Mouse (Mus musculus): Measurements from ENCODE around the gene Phb2. TPM values are rescaled to one million over a fixed set of nuclear protein-coding genes. Genes with fewer than 3 reads are reported as not detected.

The Phb2 gene
- total and polyA plus RNA-seq, 3 experiments, result 309 to 815 (median 706) TPM

GRCm38 (mm10) chr6:124759259-124759658, 47.1 kb downstream of the Phb2 start:
- peaks cover 2 to 32% of the 10 kb centered on the region in 2 experiments; a peak in 3 of 4 replicates for H3K4me1 ChIP-seq (ENCODE audit: control insufficient read depth in 1 of 2, insufficient read depth in 2 of 2, low read length in 2 of 2)
- peak overlapping the region; percentile 24; the same call in 1 of the 2 replicates for H3K27ac ChIP-seq (ENCODE audit: control insufficient read depth, low read depth, low read length)
- no peaks in the 10 kb centered on the region for H3K27me3 ChIP-seq (ENCODE audit: control insufficient read depth in 1 of 2, insufficient read depth in 2 of 2, low read length in 2 of 2)
- H3K36me3 ChIP-seq (ENCODE audit: control insufficient read depth in 1 of 2, insufficient read depth in 2 of 2, low read length in 2 of 2), result peaks cover 0 to 2% of the 10 kb centered on the region in 2 experiments; a peak in 1 of 4 replicates
- H3K9me3 ChIP-seq (replicated peaks; ENCODE audit: insufficient read depth, low read length), result no peaks in the 10 kb centered on the region
- peak overlapping the region; percentile 31 to 40; a peak in 3 of 4 replicates for H3K4me3 ChIP-seq (ENCODE audit: control insufficient read depth in 1 of 2, insufficient read depth in 1 of 2, low read depth in 2 of 2, low read length in 2 of 2)
- peak overlapping the region; percentile 71 for H3K9ac ChIP-seq (ENCODE audit: control insufficient read depth, low read depth, low read length, poor library complexity, severe bottlenecking)
- DNase-seq (ENCODE audit: low read depth, low spot score), result peak; percentile 94
- peaks cover 14% of the 10 kb centered on the region for H3K79me2 ChIP-seq (ENCODE audit: control insufficient read depth, insufficient read depth, low read length, poor library complexity)
- no peak for TF ChIP-seq E2F4 (IDR thresholded peaks at IDR 0.05; ENCODE audit: borderline replicate concordance, low read depth, low read length)
- TF ChIP-seq UBTF (IDR thresholded peaks at IDR 0.05; ENCODE audit: borderline replicate concordance, insufficient read depth, low read depth, low read length), result no peak
- 0 out of 2 replicates have a peak, but pooled peaks have one; percentile 26 for TF ChIP-seq TCF12 (IDR thresholded peaks at IDR 0.05; ENCODE audit: low read depth, low read length)
- TF ChIP-seq TAL1 (IDR thresholded peaks at IDR 0.05; ENCODE audit: low read length), result no peak
- TF ChIP-seq BHLHE40 (IDR thresholded peaks at IDR 0.05; ENCODE audit: borderline replicate concordance, low read depth, low read length), result no peak
- TF ChIP-seq MYC (IDR thresholded peaks at IDR 0.05; ENCODE audit: low read depth, low read length), result 0 out of 2 replicates have a peak, but pooled peaks have one; percentile 20
- no peak for TF ChIP-seq ZKSCAN1 (IDR thresholded peaks at IDR 0.05; ENCODE audit: low read depth, low read length)
- no peak for TF ChIP-seq MYB (IDR thresholded peaks at IDR 0.05; ENCODE audit: low read depth, low read length)
- no peak for TF ChIP-seq MAFK (IDR thresholded peaks at IDR 0.05; ENCODE audit: borderline replicate concordance, low read depth, low read length)
- no peak for TF ChIP-seq NRF1 (IDR thresholded peaks at IDR 0.05; ENCODE audit: insufficient read depth, low read depth, low read length, poor library complexity, severe bottlenecking)
- TF ChIP-seq MXI1 (IDR thresholded peaks at IDR 0.05; ENCODE audit: low read depth, low read length), result no peak
- no peak for TF ChIP-seq MAX (IDR thresholded peaks at IDR 0.05; ENCODE audit: low read length)
- peak; percentile 61; the same call in 1 of the 2 replicates for TF ChIP-seq MAZ (IDR thresholded peaks at IDR 0.05; ENCODE audit: low read depth, low read length)
- 0 out of 2 replicates have a peak, but pooled peaks have one; percentile 54 for TF ChIP-seq TBP (IDR thresholded peaks at IDR 0.05; ENCODE audit: low read depth, low read length)
- peak; percentile 92 to 95 (median 94) for TF ChIP-seq CTCF (IDR thresholded peaks at IDR 0.05 in 2 of 3, conservative IDR thresholded peaks at IDR 0.05 in 1 of 3; ENCODE audit: control insufficient read depth in 1 of 3, insufficient read depth in 1 of 3, low read depth in 2 of 3, low read length in 3 of 3, poor library complexity in 1 of 3, severe bottlenecking in 1 of 3)
- no peak for TF ChIP-seq GATA1 (IDR thresholded peaks at IDR 0.05; ENCODE audit: low read depth, low read length)
- peak; percentile 73; the same call in 1 of the 2 replicates for TF ChIP-seq SIN3A (IDR thresholded peaks at IDR 0.05; ENCODE audit: low read length)
- TF ChIP-seq MEF2A (IDR thresholded peaks at IDR 0.05; ENCODE audit: extremely low read depth, insufficient replicate concordance, low read depth, low read length, poor library complexity, severe bottlenecking), result no peak
- TF ChIP-seq GABPA (IDR thresholded peaks at IDR 0.05; ENCODE audit: low read depth, low read length), result no peak
- peak in 1 of 2 experiments; percentile 51; a peak in 2 of 4 replicates for TF ChIP-seq POLR2A (IDR thresholded peaks at IDR 0.05; ENCODE audit: control insufficient read depth in 1 of 2, insufficient read depth in 1 of 2, low read depth in 1 of 2, low read length in 2 of 2, poor library complexity in 1 of 2)
- TF ChIP-seq USF1 (IDR thresholded peaks at IDR 0.05; ENCODE audit: low read depth, low read length), result no peak
- no peak for TF ChIP-seq POLR2AphosphoS5 (IDR thresholded peaks at IDR 0.05; ENCODE audit: borderline replicate concordance, low read depth, low read length)
- no peak for TF ChIP-seq CHD2 (IDR thresholded peaks at IDR 0.05; ENCODE audit: low read length)
- TF ChIP-seq ZC3H11A (IDR thresholded peaks at IDR 0.05; ENCODE audit: low read depth, low read length), result peak; percentile 56
- peak; percentile 16; the same call in 1 of the 2 replicates for TF ChIP-seq ELF1 (IDR thresholded peaks at IDR 0.05; ENCODE audit: low read depth, low read length)
- TF ChIP-seq POLR2AphosphoS2 (IDR thresholded peaks at IDR 0.05; ENCODE audit: low read length), result no peak; the same call in 1 of the 2 replicates
- no peak for TF ChIP-seq NELFE (IDR thresholded peaks at IDR 0.05; ENCODE audit: low read depth, low read length)
- no peak for TF ChIP-seq RCOR1 (IDR thresholded peaks at IDR 0.05; ENCODE audit: low read depth, low read length)
- peak; percentile 80 for TF ChIP-seq SMC3 (IDR thresholded peaks at IDR 0.05; ENCODE audit: low read depth, low read length)
- TF ChIP-seq CHD1 (IDR thresholded peaks at IDR 0.05; ENCODE audit: low read depth, low read length), result no peak
- TF ChIP-seq ETS1 (IDR thresholded peaks at IDR 0.05; ENCODE audit: low read depth, low read length), result no peak
- no peak for TF ChIP-seq EP300 (IDR thresholded peaks at IDR 0.05; ENCODE audit: low read depth in 1 of 2, low read length in 2 of 2)
- peak; percentile 95 for TF ChIP-seq RAD21 (IDR thresholded peaks at IDR 0.05; ENCODE audit: low read depth, low read length)
- no peak for TF ChIP-seq ZNF384 (IDR thresholded peaks at IDR 0.05; ENCODE audit: low read depth, low read length)
- no peak for TF ChIP-seq USF2 (IDR thresholded peaks at IDR 0.05; ENCODE audit: borderline replicate concordance in 1 of 2, insufficient read depth in 1 of 2, low read depth in 1 of 2, low read length in 2 of 2)
- peak; percentile 75 for TF ChIP-seq HCFC1 (IDR thresholded peaks at IDR 0.05; ENCODE audit: low read depth, low read length)
- TF ChIP-seq JUND (IDR thresholded peaks at IDR 0.05; ENCODE audit: low read depth, low read length), result no peak
